Mouse (Mus musculus): Measurements from ENCODE around the gene Selplg.

GRCm38 (mm10) chr5:113858971-113859370, 26.5 kb upstream of the Selplg start:
- no peak for TF ChIP-seq MAX (IDR thresholded peaks at IDR 0.05; ENCODE audit: low read depth)
- TF ChIP-seq E2F4 (IDR thresholded peaks at IDR 0.05; ENCODE audit: insufficient read depth) = no peak
- TF ChIP-seq POLR2A (IDR thresholded peaks at IDR 0.05; ENCODE audit: insufficient read length, low read depth) = no peak
- no peak for TF ChIP-seq USF1 (IDR thresholded peaks at IDR 0.05; ENCODE audit: low read depth)
- no peak for TF ChIP-seq POLR2AphosphoS2 (IDR thresholded peaks at IDR 0.05; ENCODE audit: insufficient read length, low read depth)
- no peak for TF ChIP-seq REST (IDR thresholded peaks at IDR 0.05; ENCODE audit: insufficient read depth, insufficient read length)
- TF ChIP-seq TCF12 (IDR thresholded peaks at IDR 0.05; ENCODE audit: insufficient read depth, poor library complexity, severe bottlenecking) = no peak
- no peak for TF ChIP-seq MYOD1 (IDR thresholded peaks at IDR 0.05; ENCODE audit: control insufficient read depth in 1 of 3, insufficient read length in 2 of 3, low read depth in 2 of 3)
- no peak for TF ChIP-seq CEBPB (IDR thresholded peaks at IDR 0.05; ENCODE audit: insufficient read depth, poor library complexity, severe bottlenecking)

Data from myocyte (in vitro differentiated cells).